Mouse (Mus musculus) B cell, adult 67 days (primary cell): Measurements from ENCODE around the gene Erlec1. TPM values are rescaled to one million over a fixed set of nuclear protein-coding genes. Genes with fewer than 3 reads are reported as not detected.

Source experiments
- total RNA-seq, 2 experiments: library from RNA; stranded (reverse); gene quantifications; 4 replicates each; pipeline ENCODE4 v1.2.4; 2023

Erlec1 gene
- total RNA-seq = 10 to 100 TPM; 29.7 to 32.0 TPM

GRCm38 (mm10) chr11:30954279-30954725, at the start of gene Erlec1:
Gene Erlec1, minus strand, starts transcription at chr11:30954335.

DNA sequence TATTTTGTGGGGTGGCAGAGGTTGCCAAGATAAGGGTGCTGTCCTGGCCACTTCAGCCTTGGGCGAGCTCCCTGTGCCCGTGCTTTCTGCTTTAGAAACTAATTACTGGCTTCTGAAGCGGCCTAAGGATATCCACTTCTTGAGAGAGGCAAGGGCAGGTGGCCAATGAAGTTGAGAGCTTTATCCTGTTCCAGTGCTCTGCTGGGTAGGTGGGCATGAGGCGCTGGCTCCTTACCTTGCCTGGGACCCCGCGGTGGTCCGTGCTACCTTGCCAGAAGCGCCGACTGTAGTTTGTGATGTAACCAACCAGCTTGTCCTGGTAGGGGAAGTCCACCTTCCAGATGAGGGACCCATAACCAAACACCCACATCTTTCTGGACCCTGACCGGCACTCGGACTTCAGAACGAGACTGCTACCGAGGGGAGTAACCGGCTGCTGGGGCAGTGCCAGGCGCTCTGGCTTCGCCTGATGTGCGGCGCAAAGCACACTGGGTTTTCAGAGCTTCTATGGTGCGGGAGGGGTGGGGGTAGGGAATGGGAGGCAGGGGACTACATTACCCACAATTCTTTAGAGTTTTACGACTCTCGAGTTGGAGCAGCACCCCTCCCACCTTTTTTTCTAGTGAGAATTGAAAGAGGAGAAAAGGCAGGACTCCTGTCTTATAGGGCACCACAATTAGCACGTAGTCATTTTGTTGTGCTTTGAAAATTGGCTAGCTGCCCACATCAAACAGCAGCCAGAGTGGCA, 31.9 kb upstream of the Erlec1 start, which contains the start of gene Chac2:
Gene Chac2, minus strand, starts transcription at position 474 of the 748 bp plus-strand sequence.

DNA sequence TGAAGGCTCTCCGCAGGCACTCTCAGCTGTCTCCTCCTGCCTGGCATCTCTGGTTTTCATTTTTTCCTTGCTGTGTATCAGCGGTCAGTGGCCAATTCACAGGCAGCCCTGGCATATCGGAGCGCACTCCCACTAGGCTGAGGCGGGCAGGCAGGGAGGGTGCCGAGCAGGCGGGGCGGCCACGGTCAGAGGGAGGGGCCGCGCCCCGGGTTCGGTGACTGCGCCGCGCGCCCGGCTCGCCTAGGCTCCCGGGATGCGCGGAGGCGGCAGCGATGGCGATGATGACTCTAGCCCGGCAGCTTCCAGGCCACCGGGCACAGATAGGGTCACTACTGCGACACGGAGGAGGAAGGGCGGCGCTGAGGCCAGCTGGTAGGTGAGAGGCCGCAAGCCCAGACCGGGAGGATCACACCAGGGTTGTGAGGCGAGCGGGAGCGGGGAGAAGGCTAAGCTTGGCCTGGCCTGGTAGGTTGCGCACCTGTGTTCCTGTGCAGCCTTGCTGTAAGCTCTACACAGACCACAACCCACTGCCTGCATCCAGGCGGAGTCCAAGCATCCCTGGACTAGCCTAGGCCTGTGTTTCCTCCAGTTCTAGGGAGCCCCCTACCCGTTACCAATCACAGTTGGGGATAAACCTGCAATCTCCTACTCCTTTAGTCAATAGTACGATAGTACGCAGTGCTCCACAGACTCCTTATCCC, 68.8 kb downstream of the Erlec1 start, which contains the start of the genes Gpr75 and Asb3:
Gene Gpr75, plus strand, starts transcription at position 188 of the 701 bp plus-strand sequence.
Gene Asb3, plus strand, starts transcription at position 246 of the 701 bp plus-strand sequence.

Other genes with a start within 250 kb of the Erlec1 start
- 10 to 100 TPM; 71.8 to 73.2 TPM for gene Psme4, start 182.6 kb downstream of the Erlec1 start, total RNA-seq
- gene Gpr75, start 69.0 kb downstream of the Erlec1 start, total RNA-seq = under 1 TPM in 1 of 2 experiments, not detected in 1; 0.56 TPM
- 10 to 100 TPM; 20.1 to 20.5 TPM for gene Asb3, start 68.9 kb downstream of the Erlec1 start, total RNA-seq
- gene Chac2, start 32.0 kb upstream of the Erlec1 start, total RNA-seq = 1 to 10 TPM; 2.6 to 2.8 TPM
- not detected for gene Gm17332, start 228.1 kb upstream of the Erlec1 start, total RNA-seq